Mouse (Mus musculus) spleen, adult 2 months (tissue): ENCODE data around the gene Fas. TPM values are rescaled to one million over a fixed set of nuclear protein-coding genes. Genes with fewer than 3 reads are reported as not detected.

Experiments
- DNase-seq, 2 experiments: peaks; one replicate each; pipeline versions ENCODE4 v3.0.0 to v3.0.0-alpha.2; 2012 to 2021; ENCODE audit warnings: low spot score in 2 of 2, low read depth in 1 of 2
- H3K27ac ChIP-seq: fragments of 200-500 bp; 2 replicates; pipeline ENCODE4 v1.5.1; 2012; ENCODE audit warnings: low read length, inconsistent platforms; ENCODE audit not compliant: insufficient read depth
- H3K27me3 ChIP-seq: fragments of 200-500 bp; 2 replicates; pipeline ENCODE4 v1.6.1; 2012; ENCODE audit warnings: mild to moderate bottlenecking, moderate library complexity, low read length, inconsistent platforms; ENCODE audit not compliant: control insufficient read depth, insufficient read depth
- H3K36me3 ChIP-seq: fragments of 200-500 bp; 2 replicates; pipeline ENCODE4 v1.6.1; 2012; ENCODE audit warnings: mild to moderate bottlenecking, low read length, inconsistent platforms; ENCODE audit not compliant: control insufficient read depth, insufficient read depth
- H3K4me1 ChIP-seq: fragments of 200-500 bp; 2 replicates; pipeline ENCODE4 v1.6.1; 2011; ENCODE audit warnings: inconsistent platforms; ENCODE audit not compliant: control insufficient read depth, insufficient read depth, insufficient read length
- H3K4me3 ChIP-seq: fragments of 200-500 bp; 2 replicates; pipeline ENCODE4 v1.5.1; 2011; ENCODE audit warnings: mild to moderate bottlenecking, inconsistent platforms; ENCODE audit not compliant: insufficient read depth, insufficient read length; ENCODE audit errors: extremely low read depth
- CTCF ChIP-seq: fragments of 200-500 bp; IDR thresholded peaks from 2 replicates; pipeline ENCODE4 v1.5.1; 2011; ENCODE audit warnings: mild to moderate bottlenecking, inconsistent platforms; ENCODE audit not compliant: insufficient read depth, insufficient read length, insufficient replicate concordance; ENCODE audit errors: extremely low read depth
- POLR2A ChIP-seq: fragments of 200-500 bp; IDR thresholded peaks from 2 replicates; pipeline ENCODE4 v1.6.1; 2011; ENCODE audit warnings: low read depth, low read length, inconsistent platforms
- WGBS: fragments of 180-500 bp; shearing (Covaris S2); methylation state at CpG from one replicate; pipeline ENCODE4 v1.1.7; 2018; 5-methylcytosine and 5-hydroxymethylcytosine counted together
- polyA plus RNA-seq: library from polyadenylated mRNA; depleted of rRNA; stranded (reverse); fragments of >200 nt; gene quantifications from 2 replicates; pipeline ENCODE4 v1.2.3, GENCODE M21; 2012

Gene Fas
- polyA plus RNA-seq, 1 experiment, result 1.1 TPM

GRCm38 (mm10) chr19:34283614-34284013 lies 6.9 kb upstream of the Fas start:
- no peak for TF ChIP-seq CTCF
- TF ChIP-seq POLR2A, result no peak
- no peak overlapping the region for H3K4me3 ChIP-seq
- H3K36me3 ChIP-seq, result no peaks in the 10 kb centered on the region
- no peaks in the 10 kb centered on the region for H3K27me3 ChIP-seq
- 42% methylated on average over 6 of the region's 6 CpGs for WGBS
- peaks cover 10% of the 10 kb centered on the region for H3K4me1 ChIP-seq
- DNase-seq, result no peak
- H3K27ac ChIP-seq, result no peak overlapping the region

- no peak for TF ChIP-seq CTCF
- TF ChIP-seq POLR2A, result no peak
- WGBS, result 36% methylated on average over 10 of the region's 10 CpGs
- DNase-seq, result no peak
- H3K4me1 ChIP-seq, result peaks cover 16% of the 10 kb centered on the region
- H3K36me3 ChIP-seq, result no peaks in the 10 kb centered on the region
- no peak overlapping the region for H3K27ac ChIP-seq
- H3K4me3 ChIP-seq, result peak overlapping the region; percentile 27; the same call in 1 of the 2 replicates
- H3K27me3 ChIP-seq, result no peaks in the 10 kb centered on the region
Measured at GRCm38 (mm10) chr19:34284383-34284782, 6.1 kb upstream of the Fas start.

- TF ChIP-seq POLR2A, result no peak
- TF ChIP-seq CTCF, result no peak
- 44% methylated on average over 2 of the region's 2 CpGs for WGBS
Measured at GRCm38 (mm10) chr19:34284826-34285225, 5.6 kb upstream of the Fas start.

GRCm38 (mm10) chr19:34287221-34287620 lies 3.2 kb upstream of the Fas start:
- Histone ChIP-seq H3K4me1 (peaks cover 19% of the 10 kb centered on the region), H3K4me3 (no peak overlapping the region), H3K36me3 (no peaks in the 10 kb centered on the region), H3K27ac (no peak overlapping the region), H3K27me3 (no peaks in the 10 kb centered on the region)
- DNase-seq, result no peak
- TF ChIP-seq CTCF (no peak), POLR2A (no peak)

More at GRCm38 (mm10) chr19:34284826-34285225, 5.6 kb upstream of the Fas start:
- Histone ChIP-seq H3K4me3 (no peak overlapping the region), H3K27me3 (no peaks in the 10 kb centered on the region), H3K4me1 (peaks cover 19% of the 10 kb centered on the region), H3K36me3 (no peaks in the 10 kb centered on the region), H3K27ac (no peak overlapping the region)
- no peak for DNase-seq

GRCm38 (mm10) chr19:34287656-34288415 lies 2.6 kb upstream of the Fas start:
- 14% methylated on average over 13 of the region's 13 CpGs for WGBS
- H3K27me3 ChIP-seq, result no peaks in the 10 kb centered on the region
- H3K27ac ChIP-seq, result 0 out of 2 replicates have a peak overlapping the region, but pooled peaks have one; percentile 33
- H3K4me3 ChIP-seq, result no peak overlapping the region; the same call in 1 of the 2 replicates
- TF ChIP-seq POLR2A, result no peak
- TF ChIP-seq CTCF, result no peak
- DNase-seq, result no peak
- H3K4me1 ChIP-seq, result peaks cover 19% of the 10 kb centered on the region
- no peaks in the 10 kb centered on the region for H3K36me3 ChIP-seq

- H3K4me1 ChIP-seq, result peaks cover 19% of the 10 kb centered on the region
- H3K27ac ChIP-seq, result no peak overlapping the region
- DNase-seq, result no peak
- H3K27me3 ChIP-seq, result no peaks in the 10 kb centered on the region
- WGBS, result 74% methylated on average over 1 of the region's 1 CpGs
- H3K36me3 ChIP-seq, result no peaks in the 10 kb centered on the region
- no peak for TF ChIP-seq POLR2A
- TF ChIP-seq CTCF, result no peak
- H3K4me3 ChIP-seq, result no peak overlapping the region
Measured at GRCm38 (mm10) chr19:34288696-34289095, 1.8 kb upstream of the Fas start.

- DNase-seq, result no peak
- 1% methylated on average over 15 of the region's 15 CpGs for WGBS
- H3K4me1 ChIP-seq, result peaks cover 19% of the 10 kb centered on the region
Measured at GRCm38 (mm10) chr19:34290872-34291341, 441 bp downstream of the Fas start.

More at GRCm38 (mm10) chr19:34290872-34291341, 441 bp downstream of the Fas start:
- no peak for TF ChIP-seq POLR2A
- TF ChIP-seq CTCF, result no peak
- Histone ChIP-seq H3K36me3 (no peaks in the 10 kb centered on the region), H3K27ac (peak overlapping the region; percentile 69), H3K27me3 (no peaks in the 10 kb centered on the region), H3K4me3 (peak overlapping the region; percentile 90)
